Mouse (Mus musculus): ENCODE measurements around the gene Rpgrip1l. TPM values are rescaled to one million over a fixed set of nuclear protein-coding genes. Genes with fewer than 3 reads are reported as not detected.

Rpgrip1l gene
- total and polyA plus RNA-seq, 2 experiments from 2014 or later: 3.6 to 4.7 TPM

DNA sequence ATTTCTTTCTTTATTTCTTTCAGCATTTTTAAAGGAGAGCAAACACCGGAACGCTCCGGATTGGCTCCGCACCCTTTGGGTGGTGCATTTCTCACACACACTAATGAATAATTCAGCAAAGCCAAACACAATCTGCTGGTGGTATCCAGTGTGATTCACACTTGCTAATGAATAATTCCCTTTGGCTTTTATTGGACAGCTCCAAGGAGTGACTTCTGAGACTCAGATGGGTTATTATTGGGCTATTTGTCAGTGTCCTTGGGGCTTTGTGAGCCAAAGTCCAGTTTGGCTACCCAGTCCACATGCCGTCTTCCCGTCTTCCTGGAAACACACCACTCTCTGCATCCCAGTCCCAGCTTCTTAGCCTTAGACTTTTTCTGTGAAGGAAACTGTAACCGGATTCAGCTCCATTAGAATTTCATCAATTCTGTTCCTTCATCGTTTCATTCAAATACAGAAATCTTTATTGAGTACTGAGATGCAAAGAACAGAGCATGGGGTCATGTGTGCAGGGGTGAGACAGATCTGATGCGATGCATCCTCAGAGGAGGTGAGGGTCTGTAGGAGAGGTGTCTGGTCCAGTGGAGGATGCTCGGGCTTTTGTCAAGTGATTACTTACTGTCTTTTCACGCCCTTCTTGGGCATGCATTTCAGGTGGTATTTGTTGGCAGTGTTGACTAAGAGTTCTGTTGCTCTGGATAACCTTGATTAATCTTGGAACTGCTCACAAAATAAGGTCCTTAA, 43.1 kb upstream of the Rpgrip1l start:
- no peak for ATAC-seq (ENCODE audit: insufficient read depth, low read depth)
- H3K9me3 ChIP-seq (replicated peaks; ENCODE audit: control insufficient read depth, low read length): no peaks in the 10 kb centered on the region
- WGBS: 91% methylated on average over 11 of the region's 11 CpGs
- H3K27me3 ChIP-seq (ENCODE audit: control insufficient read depth, insufficient read depth, low read length): no peaks in the 10 kb centered on the region
- H3K9ac ChIP-seq (replicated peaks; ENCODE audit: low read depth, low read length): no peak overlapping the region
- H3K27ac ChIP-seq (ENCODE audit: low read depth): no peak overlapping the region
- no peaks in the 10 kb centered on the region for H3K36me3 ChIP-seq (replicated peaks; ENCODE audit: control insufficient read depth, insufficient read depth, low read length)
- no peak for DNase-seq (ENCODE audit: low spot score)
- peaks cover 12% of the 10 kb centered on the region for H3K4me1 ChIP-seq (ENCODE audit: control insufficient read depth, insufficient read depth)
- H3K4me2 ChIP-seq (ENCODE audit: low read depth, low read length): no peak overlapping the region
- no peak overlapping the region for H3K4me3 ChIP-seq (ENCODE audit: low read depth, low read length)
- TF ChIP-seq EP300 (IDR thresholded peaks at IDR 0.05; ENCODE audit: low read depth) (no peak), CTCF (IDR thresholded peaks at IDR 0.05; ENCODE audit: low read depth) (no peak)

DNA sequence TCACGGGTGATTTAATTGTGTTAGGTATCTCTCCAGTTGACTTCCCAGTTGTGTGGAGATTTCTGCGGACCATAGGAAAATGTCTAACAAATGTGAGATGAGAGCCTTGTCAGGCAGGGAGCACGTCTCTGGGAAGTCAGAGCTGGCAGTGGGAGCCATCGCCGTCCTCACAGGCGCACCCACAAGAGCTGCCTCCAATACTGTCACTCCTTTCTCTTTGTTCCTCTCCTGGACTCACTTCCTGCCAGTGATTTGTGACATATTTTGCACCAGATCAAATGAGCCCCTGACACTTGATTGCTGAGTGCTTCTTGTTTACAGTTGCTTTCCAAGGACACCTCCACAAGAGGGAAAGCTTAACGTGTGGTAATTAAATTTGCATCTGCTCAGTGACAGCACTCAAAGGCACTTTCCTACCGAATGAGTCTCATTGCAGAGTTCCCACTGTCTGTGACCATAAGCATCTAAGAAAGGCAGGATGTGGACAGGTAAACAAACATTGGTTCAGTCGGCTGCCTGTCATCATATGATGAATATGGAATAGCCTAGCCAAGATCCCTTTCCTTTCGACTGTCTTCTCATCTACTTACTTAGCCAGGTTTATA, 42.3 kb upstream of the Rpgrip1l start:
- WGBS: 60% methylated on average over 10 of the region's 10 CpGs
- Histone ChIP-seq H3K36me3 (replicated peaks; ENCODE audit: control insufficient read depth, insufficient read depth, low read length) (no peaks in the 10 kb centered on the region), H3K27me3 (ENCODE audit: control insufficient read depth, insufficient read depth, low read length) (no peaks in the 10 kb centered on the region), H3K27ac (ENCODE audit: low read depth) (no peak overlapping the region), H3K9me3 (replicated peaks; ENCODE audit: control insufficient read depth, low read length) (no peaks in the 10 kb centered on the region), H3K4me3 (ENCODE audit: low read depth, low read length) (no peak overlapping the region), H3K4me1 (ENCODE audit: control insufficient read depth, insufficient read depth) (peaks cover 9% of the 10 kb centered on the region), H3K4me2 (ENCODE audit: low read depth, low read length) (no peak overlapping the region), H3K9ac (replicated peaks; ENCODE audit: low read depth, low read length) (no peak overlapping the region)
- ATAC-seq (ENCODE audit: insufficient read depth, low read depth) (no peak), DNase-seq (ENCODE audit: low spot score) (no peak)
- TF ChIP-seq CTCF (IDR thresholded peaks at IDR 0.05; ENCODE audit: low read depth) (no peak), EP300 (IDR thresholded peaks at IDR 0.05; ENCODE audit: low read depth) (no peak)

DNA sequence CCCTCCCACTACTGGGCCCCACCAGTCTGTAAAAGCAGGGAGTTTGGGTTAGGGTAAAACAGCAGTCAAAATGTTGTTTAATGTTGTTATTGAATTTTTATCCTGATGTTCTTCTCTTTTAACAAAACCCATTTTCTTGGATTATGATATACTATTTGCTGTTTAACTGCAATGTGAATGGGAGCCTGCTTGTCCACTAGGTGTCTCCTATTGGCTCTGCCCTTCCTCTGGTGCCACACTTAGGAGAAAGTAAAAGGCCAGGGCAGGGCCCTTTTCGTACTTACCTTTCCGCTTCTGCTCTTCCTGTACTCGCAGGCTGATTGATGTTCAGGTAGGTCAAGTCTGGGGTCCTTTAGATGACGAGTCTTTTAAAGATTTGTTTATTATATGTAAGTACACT, 40.8 kb upstream of the Rpgrip1l start:
- no peak for TF ChIP-seq EP300 (IDR thresholded peaks at IDR 0.05; ENCODE audit: low read depth)
- peak; percentile 44 for TF ChIP-seq CTCF (IDR thresholded peaks at IDR 0.05; ENCODE audit: low read depth)
- ATAC-seq (ENCODE audit: insufficient read depth, low read depth) (no peak), DNase-seq (ENCODE audit: low spot score) (no peak)
- Histone ChIP-seq H3K4me2 (ENCODE audit: low read depth, low read length) (no peak overlapping the region), H3K36me3 (replicated peaks; ENCODE audit: control insufficient read depth, insufficient read depth, low read length) (no peaks in the 10 kb centered on the region), H3K4me3 (ENCODE audit: low read depth, low read length) (no peak overlapping the region), H3K9ac (replicated peaks; ENCODE audit: low read depth, low read length) (no peak overlapping the region), H3K9me3 (replicated peaks; ENCODE audit: control insufficient read depth, low read length) (no peaks in the 10 kb centered on the region), H3K27ac (ENCODE audit: low read depth) (no peak overlapping the region), H3K4me1 (ENCODE audit: control insufficient read depth, insufficient read depth) (peaks cover 9% of the 10 kb centered on the region), H3K27me3 (ENCODE audit: control insufficient read depth, insufficient read depth, low read length) (no peaks in the 10 kb centered on the region)
- 85% methylated on average over 4 of the region's 4 CpGs for WGBS

DNA sequence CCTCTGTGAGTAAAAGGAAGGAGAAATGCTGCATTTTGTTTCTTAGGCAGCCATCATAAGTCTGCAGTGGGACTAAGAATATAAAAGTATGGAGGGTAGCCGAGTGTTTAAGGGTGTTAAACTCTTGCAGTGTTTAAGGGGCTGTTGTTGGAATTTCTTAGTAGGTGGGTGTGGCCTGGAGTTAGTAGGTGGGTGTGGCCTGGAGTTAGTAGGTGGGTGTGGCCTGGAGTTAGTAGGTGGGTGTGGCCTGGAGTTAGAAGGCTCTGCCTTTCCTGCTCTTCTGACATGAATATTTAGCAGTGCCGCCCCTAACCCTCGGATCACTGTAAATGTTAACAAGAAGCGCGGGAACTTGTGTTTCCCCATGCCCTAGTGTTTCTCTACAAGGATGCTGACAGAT, 40.0 kb upstream of the Rpgrip1l start:
- WGBS: 68% methylated on average over 5 of the region's 5 CpGs
- Histone ChIP-seq H3K4me1 (ENCODE audit: control insufficient read depth, insufficient read depth) (peaks cover 9% of the 10 kb centered on the region), H3K4me3 (ENCODE audit: low read depth, low read length) (no peak overlapping the region), H3K36me3 (replicated peaks; ENCODE audit: control insufficient read depth, insufficient read depth, low read length) (no peaks in the 10 kb centered on the region), H3K27ac (ENCODE audit: low read depth) (no peak overlapping the region), H3K9ac (replicated peaks; ENCODE audit: low read depth, low read length) (no peak overlapping the region), H3K4me2 (ENCODE audit: low read depth, low read length) (no peak overlapping the region), H3K27me3 (ENCODE audit: control insufficient read depth, insufficient read depth, low read length) (no peaks in the 10 kb centered on the region), H3K9me3 (replicated peaks; ENCODE audit: control insufficient read depth, low read length) (no peaks in the 10 kb centered on the region)
- no peak for DNase-seq (ENCODE audit: low spot score)
- 0 out of 2 replicates have a peak, but pooled peaks have one; percentile 21 for ATAC-seq (ENCODE audit: insufficient read depth, low read depth)
- TF ChIP-seq CTCF (IDR thresholded peaks at IDR 0.05; ENCODE audit: low read depth): no peak
- TF ChIP-seq EP300 (IDR thresholded peaks at IDR 0.05; ENCODE audit: low read depth): no peak

DNA sequence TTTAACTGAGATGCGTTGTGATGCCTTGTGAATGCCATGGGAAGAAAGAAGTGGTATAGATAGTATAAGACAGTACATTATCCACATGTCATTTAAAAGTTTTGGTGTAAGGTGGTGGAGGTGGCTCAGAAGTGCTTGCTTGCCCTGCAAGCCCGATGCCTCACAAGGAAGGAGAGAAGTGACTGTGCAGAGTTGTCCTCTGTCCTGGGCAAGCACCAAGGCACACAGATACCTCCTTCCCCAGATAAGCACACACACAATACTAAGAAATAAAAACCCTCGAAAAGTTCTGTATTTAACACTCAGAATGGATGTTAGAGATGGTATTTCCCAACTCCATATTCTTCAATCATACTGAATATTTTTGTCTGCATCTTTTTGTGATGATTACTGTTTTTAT, 39.5 kb upstream of the Rpgrip1l start:
- Histone ChIP-seq H3K36me3 (replicated peaks; ENCODE audit: control insufficient read depth, insufficient read depth, low read length) (no peaks in the 10 kb centered on the region), H3K27ac (ENCODE audit: low read depth) (no peak overlapping the region), H3K4me3 (ENCODE audit: low read depth, low read length) (no peak overlapping the region), H3K9ac (replicated peaks; ENCODE audit: low read depth, low read length) (no peak overlapping the region), H3K27me3 (ENCODE audit: control insufficient read depth, insufficient read depth, low read length) (no peaks in the 10 kb centered on the region), H3K4me2 (ENCODE audit: low read depth, low read length) (no peak overlapping the region), H3K9me3 (replicated peaks; ENCODE audit: control insufficient read depth, low read length) (no peaks in the 10 kb centered on the region), H3K4me1 (ENCODE audit: control insufficient read depth, insufficient read depth) (peaks cover 12% of the 10 kb centered on the region)
- no peak for ATAC-seq (ENCODE audit: insufficient read depth, low read depth)
- WGBS: 89% methylated on average over 3 of the region's 3 CpGs
- TF ChIP-seq EP300 (IDR thresholded peaks at IDR 0.05; ENCODE audit: low read depth): no peak
- TF ChIP-seq CTCF (IDR thresholded peaks at IDR 0.05; ENCODE audit: low read depth): no peak
- no peak for DNase-seq (ENCODE audit: low spot score)
